Mouse (Mus musculus) olfactory bulb, adult 2 months (tissue): ENCODE data around the gene Galnt10.

ENCODE experiments used
- CTCF ChIP-seq: fragments of 200-500 bp; IDR thresholded peaks from 2 replicates; pipeline ENCODE4 v1.5.1; 2012; ENCODE audit warnings: low read depth, mild to moderate bottlenecking, low read length, moderate library complexity; ENCODE audit not compliant: insufficient read depth
- POLR2A ChIP-seq: fragments of 200-500 bp; IDR thresholded peaks from 2 replicates; pipeline ENCODE4 v1.6.1; 2012; ENCODE audit warnings: mild to moderate bottlenecking, low read depth, low read length, moderate library complexity; ENCODE audit not compliant: insufficient read depth

GRCm38 (mm10) chr11:57818189-57818588, 172.9 kb downstream of the Galnt10 start:
- no peak for TF ChIP-seq CTCF
- TF ChIP-seq POLR2A: no peak
